Mouse (Mus musculus) hindbrain, embryonic 16.5 days (tissue): ENCODE results near the gene Smoc2. TPM values are rescaled to one million over a fixed set of nuclear protein-coding genes. Genes with fewer than 3 reads are reported as not detected.

Experiments
- ATAC-seq: fragments of 200-750 bp; cut with Nextera tagmentation; 2 replicates; pipeline ENCODE4 v1.8.0; 2017; ENCODE audit warnings: moderate TSS enrichment, moderate library complexity
- H3K27ac ChIP-seq: fragments of 300-500 bp; sonication (generic); 2 replicates; pipeline ENCODE4 v1.5.1; 2014; ENCODE audit warnings: low read depth, mild to moderate bottlenecking, control low read depth, low read length, moderate library complexity
- H3K27me3 ChIP-seq: fragments of 300-500 bp; sonication (generic); replicated peaks from 2 replicates; pipeline ENCODE4 v1.6.1; 2014; ENCODE audit warnings: low read length; ENCODE audit not compliant: control insufficient read depth, insufficient read depth
- H3K36me3 ChIP-seq: fragments of 300-500 bp; sonication (generic); 2 replicates; pipeline ENCODE4 v1.6.1; 2014; ENCODE audit warnings: mild to moderate bottlenecking, low read length, moderate library complexity, mixed read lengths; ENCODE audit not compliant: control insufficient read depth, insufficient read depth
- H3K4me1 ChIP-seq: fragments of 300-500 bp; sonication (generic); 2 replicates; pipeline ENCODE4 v1.6.1; 2014; ENCODE audit warnings: low read depth, low read length; ENCODE audit not compliant: control insufficient read depth, insufficient read depth
- H3K4me2 ChIP-seq: fragments of 300-500 bp; sonication (generic); 2 replicates; pipeline ENCODE4 v1.6.1; 2014; ENCODE audit warnings: mild to moderate bottlenecking, low read length, control low read depth, moderate library complexity
- H3K4me3 ChIP-seq: fragments of 300-500 bp; sonication (generic); 2 replicates; pipeline ENCODE4 v1.5.1; 2014; ENCODE audit warnings: mild to moderate bottlenecking, low read length, control low read depth, moderate library complexity
- H3K9ac ChIP-seq: fragments of 300-500 bp; sonication (generic); 2 replicates; pipeline ENCODE4 v1.6.1; 2014; ENCODE audit warnings: low read depth, mild to moderate bottlenecking, control low read depth, low read length, moderate library complexity
- H3K9me3 ChIP-seq: fragments of 300-500 bp; sonication (generic); 2 replicates; pipeline ENCODE4 v1.6.1; 2014; ENCODE audit warnings: mild to moderate bottlenecking, low read length, moderate library complexity; ENCODE audit not compliant: control insufficient read depth
- WGBS: fragments of 180-500 bp; shearing (Covaris S2); extraction: QIAGEN DNeasy Blood & Tissue Kit; methylation state at CpG from one replicate; pipeline ENCODE4 v1.1.7; 2014; 5-methylcytosine and 5-hydroxymethylcytosine counted together
- polyA plus RNA-seq: library from polyadenylated mRNA; unstranded; fragments of >200 nt; fragmentation: Nextera tagmentation; extraction: Ambion mirVana; gene quantifications from 2 replicates; pipeline ENCODE4 v1.2.1, GENCODE M21; 2015

Smoc2 gene
- polyA plus RNA-seq, 1 experiment from 2014 or later = 6.8 TPM

- Histone ChIP-seq H3K36me3 (no peaks in the 10 kb centered on the region), H3K4me2 (no peak overlapping the region), H3K27me3 (no peaks in the 10 kb centered on the region), H3K27ac (no peak overlapping the region), H3K4me1 (no peaks in the 10 kb centered on the region), H3K9ac (no peak overlapping the region), H3K4me3 (no peak overlapping the region), H3K9me3 (no peaks in the 10 kb centered on the region)
- WGBS = 76% methylated on average over 3 of the region's 3 CpGs
- ATAC-seq = no peak
Observed at GRCm38 (mm10) chr17:14260966-14261365, 18.3 kb upstream of the Smoc2 start.

- Histone ChIP-seq H3K4me3 (no peak overlapping the region), H3K36me3 (no peaks in the 10 kb centered on the region), H3K4me1 (no peaks in the 10 kb centered on the region), H3K9ac (no peak overlapping the region), H3K4me2 (no peak overlapping the region), H3K9me3 (no peaks in the 10 kb centered on the region), H3K27ac (no peak overlapping the region), H3K27me3 (no peaks in the 10 kb centered on the region)
- WGBS = 90% methylated on average over 10 of the region's 10 CpGs
- no peak for ATAC-seq
Observed at GRCm38 (mm10) chr17:14262217-14262616, 17.1 kb upstream of the Smoc2 start.

- no peak for ATAC-seq
- 79% methylated on average over 4 of the region's 4 CpGs for WGBS
Observed at GRCm38 (mm10) chr17:14268001-14268400, 11.3 kb upstream of the Smoc2 start.

GRCm38 (mm10) chr17:14273386-14273785 is 5.9 kb upstream of the Smoc2 start:
- Histone ChIP-seq H3K4me1 (no peaks in the 10 kb centered on the region), H3K4me3 (no peak overlapping the region), H3K27me3 (peaks cover 7% of the 10 kb centered on the region), H3K9me3 (no peaks in the 10 kb centered on the region), H3K27ac (no peak overlapping the region), H3K9ac (no peak overlapping the region), H3K36me3 (no peaks in the 10 kb centered on the region), H3K4me2 (no peak overlapping the region)
- 83% methylated on average over 6 of the region's 6 CpGs for WGBS
- ATAC-seq = no peak

More at GRCm38 (mm10) chr17:14268001-14268400, 11.3 kb upstream of the Smoc2 start:
- Histone ChIP-seq H3K36me3 (no peaks in the 10 kb centered on the region), H3K27ac (no peak overlapping the region), H3K4me3 (no peak overlapping the region), H3K4me2 (no peak overlapping the region), H3K9ac (no peak overlapping the region), H3K27me3 (no peaks in the 10 kb centered on the region), H3K4me1 (no peaks in the 10 kb centered on the region), H3K9me3 (no peaks in the 10 kb centered on the region)

GRCm38 (mm10) chr17:14277310-14277709 is 2.0 kb upstream of the Smoc2 start:
- 87% methylated on average over 7 of the region's 7 CpGs for WGBS
- H3K27me3 ChIP-seq = peaks cover 38% of the 10 kb centered on the region
- no peak overlapping the region for H3K4me2 ChIP-seq
- no peak overlapping the region for H3K4me3 ChIP-seq
- peaks cover 13% of the 10 kb centered on the region for H3K4me1 ChIP-seq
- H3K36me3 ChIP-seq = no peaks in the 10 kb centered on the region
- no peak overlapping the region for H3K27ac ChIP-seq
- no peak overlapping the region for H3K9ac ChIP-seq
- H3K9me3 ChIP-seq = no peaks in the 10 kb centered on the region
- ATAC-seq = no peak

DNA sequence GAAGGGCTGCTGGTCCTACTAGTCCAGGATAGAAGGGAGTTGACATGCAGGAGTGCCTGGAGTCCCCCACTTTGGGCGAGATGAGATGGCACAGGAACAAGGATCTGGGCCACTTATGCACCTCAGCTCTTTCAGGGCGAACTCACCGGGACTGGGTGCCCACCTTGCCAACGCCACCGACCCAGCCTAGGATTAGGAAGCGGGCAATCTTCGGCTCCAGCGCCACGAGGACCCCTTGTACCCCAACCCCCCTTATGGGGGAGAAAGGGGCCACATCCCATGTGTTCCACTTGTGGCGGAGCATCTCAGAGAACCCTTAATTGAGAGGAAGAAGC is 627 bp downstream of the Smoc2 start:
- Histone ChIP-seq H3K9me3 (no peaks in the 10 kb centered on the region), H3K9ac (peak overlapping the region; percentile 44), H3K4me2 (peak overlapping the region; percentile 94), H3K27ac (no peak overlapping the region), H3K4me1 (peaks cover 13% of the 10 kb centered on the region), H3K27me3 (peaks cover 45% of the 10 kb centered on the region), H3K36me3 (no peaks in the 10 kb centered on the region), H3K4me3 (peak overlapping the region; percentile 58)
- WGBS = 1% methylated on average over 10 of the region's 10 CpGs
- peak; percentile 13; the same call in 1 of the 2 replicates for ATAC-seq

DNA sequence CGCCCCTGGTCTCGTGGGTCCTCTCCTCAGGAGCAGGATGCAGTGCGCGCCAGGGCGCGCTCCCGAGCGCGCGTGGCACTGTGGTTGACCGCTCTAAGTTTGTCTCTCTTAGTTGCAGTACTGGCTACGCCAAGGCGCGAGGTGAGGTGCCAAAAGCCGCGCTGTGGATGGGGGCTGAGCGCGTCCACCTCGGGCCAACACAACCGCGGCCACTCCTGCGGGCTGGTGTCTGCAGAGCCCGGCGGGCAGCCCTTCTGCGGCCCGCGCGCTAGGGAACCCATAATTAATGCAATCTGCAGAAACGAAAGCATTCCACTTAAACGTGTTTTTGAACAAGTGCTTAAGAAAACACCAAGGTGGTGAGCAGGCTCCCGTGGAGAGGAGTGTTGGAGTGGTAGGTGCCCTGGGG is 1.1 kb downstream of the Smoc2 start:
- Histone ChIP-seq H3K27me3 (peaks cover 45% of the 10 kb centered on the region), H3K9ac (no peak overlapping the region), H3K9me3 (no peaks in the 10 kb centered on the region), H3K36me3 (no peaks in the 10 kb centered on the region), H3K27ac (no peak overlapping the region), H3K4me1 (peaks cover 13% of the 10 kb centered on the region), H3K4me3 (peak overlapping the region; percentile 58), H3K4me2 (peak overlapping the region; percentile 94)
- 0% methylated on average over 31 of the region's 31 CpGs for WGBS
- 0 out of 2 replicates have a peak, but pooled peaks have one; percentile 32 for ATAC-seq

- peak; percentile 92 for ATAC-seq
Observed at GRCm38 (mm10) chr17:14288015-14288616, 8.8 kb downstream of the Smoc2 start.

GRCm38 (mm10) chr17:14293617-14294016 is 14.3 kb downstream of the Smoc2 start:
- 61% methylated on average over 5 of the region's 5 CpGs for WGBS
- Histone ChIP-seq H3K4me2 (no peak overlapping the region), H3K27me3 (no peaks in the 10 kb centered on the region), H3K4me1 (no peaks in the 10 kb centered on the region), H3K27ac (no peak overlapping the region), H3K9me3 (no peaks in the 10 kb centered on the region), H3K36me3 (no peaks in the 10 kb centered on the region), H3K4me3 (no peak overlapping the region), H3K9ac (no peak overlapping the region)
- ATAC-seq = no peak

More at GRCm38 (mm10) chr17:14288015-14288616, 8.8 kb downstream of the Smoc2 start:
- 45% methylated on average over 7 of the region's 7 CpGs for WGBS
- H3K9me3 ChIP-seq = no peaks in the 10 kb centered on the region
- H3K9ac ChIP-seq = no peak overlapping the region
- H3K4me3 ChIP-seq = no peak overlapping the region
- H3K27me3 ChIP-seq = no peaks in the 10 kb centered on the region; the same call in 1 of the 2 replicates
- H3K36me3 ChIP-seq = no peaks in the 10 kb centered on the region
- H3K4me1 ChIP-seq = no peaks in the 10 kb centered on the region
- no peak overlapping the region for H3K4me2 ChIP-seq
- no peak overlapping the region for H3K27ac ChIP-seq
